Mouse (Mus musculus) lung, embryonic 15.5 days (tissue): ENCODE measurements at regions not wholly inside any gene's neighbourhood (a gene's known extent, or its start where the extent isn't known, plus 50 kb on each side); places are given as distances from the start of the nearest gene placed in this dataset.
A peak's percentile ranks its signal among the peaks of the same experiment; 100 is the strongest.

Experiments used
- ATAC-seq: fragments of 200-750 bp; cut with Nextera tagmentation; 2 replicates; pipeline ENCODE4 v1.8.0; 2017; ENCODE audit warnings: moderate number of reproducible peaks, borderline replicate concordance; ENCODE audit not compliant: low FRiP score, low TSS enrichment; ENCODE audit errors: extremely low read depth
- H3K27ac ChIP-seq: fragments of 300-500 bp; sonication (generic); 2 replicates; pipeline ENCODE4 v1.5.1; 2015; ENCODE audit warnings: moderate library complexity, mild to moderate bottlenecking, inconsistent platforms
- H3K27me3 ChIP-seq: fragments of 300-500 bp; sonication (generic); 2 replicates; pipeline ENCODE4 v1.6.1; 2015; ENCODE audit warnings: inconsistent platforms
- H3K36me3 ChIP-seq: fragments of 300-500 bp; sonication (generic); 2 replicates; pipeline ENCODE4 v1.6.1; 2015; ENCODE audit warnings: inconsistent platforms
- H3K4me1 ChIP-seq: fragments of 300-500 bp; sonication (generic); 2 replicates; pipeline ENCODE4 v1.6.1; 2015; ENCODE audit warnings: inconsistent platforms
- H3K4me2 ChIP-seq: fragments of 300-500 bp; sonication (generic); 2 replicates; pipeline ENCODE4 v1.6.1; 2015; ENCODE audit warnings: inconsistent platforms, mild to moderate bottlenecking, moderate library complexity
- H3K4me3 ChIP-seq: fragments of 300-500 bp; sonication (generic); 2 replicates; pipeline ENCODE4 v1.5.1; 2015; ENCODE audit warnings: mild to moderate bottlenecking, inconsistent platforms
- H3K9ac ChIP-seq: fragments of 300-500 bp; sonication (generic); 2 replicates; pipeline ENCODE4 v1.6.1; 2015; ENCODE audit warnings: inconsistent platforms
- H3K9me3 ChIP-seq: fragments of 300-500 bp; sonication (generic); 2 replicates; pipeline ENCODE4 v1.6.1; 2016; ENCODE audit warnings: inconsistent platforms
- WGBS: fragments of 180-500 bp; shearing (Covaris S2); methylation state at CpG from one replicate; pipeline ENCODE4 v1.1.7; 2015; 5-methylcytosine and 5-hydroxymethylcytosine counted together

- Histone ChIP-seq H3K27me3 (no peaks in the 10 kb centered on the region), H3K4me2 (no peak overlapping the region), H3K36me3 (no peaks in the 10 kb centered on the region), H3K27ac (no peak overlapping the region), H3K4me1 (peaks cover 4% of the 10 kb centered on the region; the same call in 1 of the 2 replicates), H3K9ac (no peak overlapping the region), H3K9me3 (no peaks in the 10 kb centered on the region), H3K4me3 (no peak overlapping the region)
- ATAC-seq: no peak
- WGBS: 69% methylated on average over 4 of the region's 4 CpGs
These were observed 188.2 kb upstream of the Rybp start for GRCm38 (mm10) chr6:100475341-100475955.

- Histone ChIP-seq H3K4me2 (no peak overlapping the region), H3K4me1 (no peaks in the 10 kb centered on the region), H3K9me3 (no peaks in the 10 kb centered on the region), H3K27ac (no peak overlapping the region), H3K4me3 (no peak overlapping the region), H3K36me3 (no peaks in the 10 kb centered on the region), H3K27me3 (no peaks in the 10 kb centered on the region), H3K9ac (no peak overlapping the region)
- 77% methylated on average over 9 of the region's 9 CpGs for WGBS
- no peak for ATAC-seq
These were observed 187.0 kb upstream of the Rybp start for GRCm38 (mm10) chr6:100474326-100474725.

GRCm38 (mm10) chr6:100470071-100470470, 182.8 kb upstream of the Rybp start:
- H3K4me2 ChIP-seq: no peak overlapping the region
- no peak overlapping the region for H3K4me3 ChIP-seq
- H3K9ac ChIP-seq: no peak overlapping the region
- no peaks in the 10 kb centered on the region for H3K4me1 ChIP-seq
- no peaks in the 10 kb centered on the region for H3K36me3 ChIP-seq
- no peak overlapping the region for H3K27ac ChIP-seq
- H3K9me3 ChIP-seq: no peaks in the 10 kb centered on the region
- no peaks in the 10 kb centered on the region for H3K27me3 ChIP-seq
- ATAC-seq: no peak
- whole genome bisulfite sequencing: 71% methylated on average over 2 of the region's 2 CpGs

GRCm38 (mm10) chr6:100462757-100463156, 175.5 kb upstream of the Rybp start:
- Histone ChIP-seq H3K9ac (no peak overlapping the region), H3K36me3 (no peaks in the 10 kb centered on the region), H3K4me2 (no peak overlapping the region), H3K4me3 (no peak overlapping the region), H3K27ac (no peak overlapping the region), H3K9me3 (no peaks in the 10 kb centered on the region), H3K4me1 (no peaks in the 10 kb centered on the region), H3K27me3 (no peaks in the 10 kb centered on the region)
- no peak for ATAC-seq
- WGBS: 76% methylated on average over 2 of the region's 2 CpGs

- no peaks in the 10 kb centered on the region for H3K9me3 ChIP-seq
- H3K27me3 ChIP-seq: no peaks in the 10 kb centered on the region
- H3K4me2 ChIP-seq: no peak overlapping the region
- no peak overlapping the region for H3K4me3 ChIP-seq
- no peak overlapping the region for H3K27ac ChIP-seq
- 80% methylated on average over 3 of the region's 3 CpGs for WGBS
- no peaks in the 10 kb centered on the region for H3K4me1 ChIP-seq
- no peaks in the 10 kb centered on the region for H3K36me3 ChIP-seq
- H3K9ac ChIP-seq: no peak overlapping the region
- ATAC-seq: no peak
These were observed 166.1 kb upstream of the Rybp start for GRCm38 (mm10) chr6:100453401-100453800.

GRCm38 (mm10) chr6:100452097-100453002, 165.1 kb upstream of the Rybp start:
- Histone ChIP-seq H3K4me1 (peaks cover under 1% of the 10 kb centered on the region; the same call in 1 of the 2 replicates), H3K9me3 (no peaks in the 10 kb centered on the region), H3K36me3 (no peaks in the 10 kb centered on the region), H3K9ac (no peak overlapping the region), H3K27ac (no peak overlapping the region), H3K4me2 (no peak overlapping the region), H3K4me3 (no peak overlapping the region), H3K27me3 (no peaks in the 10 kb centered on the region)
- WGBS: 50% methylated on average over 8 of the region's 9 CpGs
- peak; percentile 75 for ATAC-seq

- Histone ChIP-seq H3K9ac (no peak overlapping the region), H3K27ac (no peak overlapping the region), H3K9me3 (no peaks in the 10 kb centered on the region), H3K4me3 (no peak overlapping the region), H3K27me3 (no peaks in the 10 kb centered on the region), H3K36me3 (no peaks in the 10 kb centered on the region), H3K4me2 (no peak overlapping the region), H3K4me1 (peaks cover 8% of the 10 kb centered on the region; the same call in 1 of the 2 replicates)
- no peak for ATAC-seq
- 94% methylated on average over 6 of the region's 6 CpGs for WGBS
These were observed 162.8 kb upstream of the Rybp start for GRCm38 (mm10) chr6:100450108-100450507.

- over 99% methylated on average over 4 of the region's 4 CpGs for WGBS
- Histone ChIP-seq H3K27me3 (no peaks in the 10 kb centered on the region), H3K4me1 (peaks cover 8% of the 10 kb centered on the region; the same call in 1 of the 2 replicates), H3K9ac (no peak overlapping the region), H3K4me2 (no peak overlapping the region), H3K36me3 (no peaks in the 10 kb centered on the region), H3K27ac (no peak overlapping the region), H3K4me3 (no peak overlapping the region), H3K9me3 (no peaks in the 10 kb centered on the region)
- ATAC-seq: no peak
These were observed 161.8 kb upstream of the Rybp start for GRCm38 (mm10) chr6:100449087-100449486.

- 0 out of 2 replicates have a peak, but pooled peaks have one; percentile 14 for ATAC-seq
- WGBS: 5% methylated on average over 1 of the region's 1 CpGs
- Histone ChIP-seq H3K36me3 (no peaks in the 10 kb centered on the region), H3K4me1 (peaks cover 8% of the 10 kb centered on the region; the same call in 1 of the 2 replicates), H3K9me3 (no peaks in the 10 kb centered on the region), H3K4me3 (no peak overlapping the region), H3K27ac (no peak overlapping the region), H3K9ac (no peak overlapping the region), H3K4me2 (no peak overlapping the region), H3K27me3 (no peaks in the 10 kb centered on the region)
These were observed 159.9 kb upstream of the Rybp start for GRCm38 (mm10) chr6:100447211-100447610.

GRCm38 (mm10) chr6:100446804-100447203, 159.5 kb upstream of the Rybp start:
- no peaks in the 10 kb centered on the region for H3K27me3 ChIP-seq
- no peak for ATAC-seq
- no peaks in the 10 kb centered on the region for H3K36me3 ChIP-seq
- no peak overlapping the region for H3K4me2 ChIP-seq
- H3K27ac ChIP-seq: no peak overlapping the region
- H3K4me3 ChIP-seq: no peak overlapping the region
- H3K4me1 ChIP-seq: peaks cover 8% of the 10 kb centered on the region; the same call in 1 of the 2 replicates
- no peaks in the 10 kb centered on the region for H3K9me3 ChIP-seq
- H3K9ac ChIP-seq: no peak overlapping the region
- 49% methylated on average over 4 of the region's 4 CpGs for WGBS

- H3K4me2 ChIP-seq: peak overlapping the region; percentile 53
- peak overlapping the region; percentile 13 for H3K4me3 ChIP-seq
- no peaks in the 10 kb centered on the region for H3K36me3 ChIP-seq
- no peak overlapping the region for H3K27ac ChIP-seq
- no peak for ATAC-seq
- H3K27me3 ChIP-seq: peaks cover 11% of the 10 kb centered on the region; the same call in 1 of the 2 replicates
- peaks cover 16% of the 10 kb centered on the region for H3K4me1 ChIP-seq
- H3K9me3 ChIP-seq: no peaks in the 10 kb centered on the region
- no peak overlapping the region for H3K9ac ChIP-seq
- WGBS: 5% methylated on average over 8 of the region's 8 CpGs
These were observed 151.9 kb upstream of the Rybp start for GRCm38 (mm10) chr6:100439071-100439737.
